Mouse (Mus musculus) bone marrow macrophage, adult 2 months (primary cell): ENCODE data around the gene Ifrd2. TPM values are rescaled to one million over a fixed set of nuclear protein-coding genes. Genes with fewer than 3 reads are reported as not detected.

ENCODE experiments used
- H3K27ac ChIP-seq: 2 replicates; pipeline ENCODE4 v1.5.1; 2012; ENCODE audit warnings: low read depth, low read length; ENCODE audit not compliant: insufficient read depth
- H3K4me1 ChIP-seq: 2 replicates; pipeline ENCODE4 v1.6.1; 2012; ENCODE audit warnings: low read length; ENCODE audit not compliant: control insufficient read depth, insufficient read depth
- H3K4me3 ChIP-seq: 2 replicates; pipeline ENCODE4 v1.5.1; 2012; ENCODE audit warnings: mild to moderate bottlenecking, low read length, moderate library complexity; ENCODE audit not compliant: insufficient read depth
- CTCF ChIP-seq: IDR thresholded peaks from 2 replicates; pipeline ENCODE4 v1.5.1; 2012; ENCODE audit warnings: low read depth, mild to moderate bottlenecking, low read length, moderate library complexity
- POLR2A ChIP-seq: IDR thresholded peaks from 2 replicates; pipeline ENCODE4 v1.6.1; 2012; ENCODE audit warnings: mild to moderate bottlenecking, low read depth, low read length, borderline replicate concordance
- polyA plus RNA-seq: library from polyadenylated mRNA; stranded (reverse); fragments of >200 nt; gene quantifications from 2 replicates; pipeline ENCODE4 v1.2.4, GENCODE M21; 2012; ENCODE audit not compliant: missing spikeins, insufficient read depth, insufficient read length

The Ifrd2 gene
- polyA plus RNA-seq = 8.2 and 8.6 TPM in 2 replicates

DNA sequence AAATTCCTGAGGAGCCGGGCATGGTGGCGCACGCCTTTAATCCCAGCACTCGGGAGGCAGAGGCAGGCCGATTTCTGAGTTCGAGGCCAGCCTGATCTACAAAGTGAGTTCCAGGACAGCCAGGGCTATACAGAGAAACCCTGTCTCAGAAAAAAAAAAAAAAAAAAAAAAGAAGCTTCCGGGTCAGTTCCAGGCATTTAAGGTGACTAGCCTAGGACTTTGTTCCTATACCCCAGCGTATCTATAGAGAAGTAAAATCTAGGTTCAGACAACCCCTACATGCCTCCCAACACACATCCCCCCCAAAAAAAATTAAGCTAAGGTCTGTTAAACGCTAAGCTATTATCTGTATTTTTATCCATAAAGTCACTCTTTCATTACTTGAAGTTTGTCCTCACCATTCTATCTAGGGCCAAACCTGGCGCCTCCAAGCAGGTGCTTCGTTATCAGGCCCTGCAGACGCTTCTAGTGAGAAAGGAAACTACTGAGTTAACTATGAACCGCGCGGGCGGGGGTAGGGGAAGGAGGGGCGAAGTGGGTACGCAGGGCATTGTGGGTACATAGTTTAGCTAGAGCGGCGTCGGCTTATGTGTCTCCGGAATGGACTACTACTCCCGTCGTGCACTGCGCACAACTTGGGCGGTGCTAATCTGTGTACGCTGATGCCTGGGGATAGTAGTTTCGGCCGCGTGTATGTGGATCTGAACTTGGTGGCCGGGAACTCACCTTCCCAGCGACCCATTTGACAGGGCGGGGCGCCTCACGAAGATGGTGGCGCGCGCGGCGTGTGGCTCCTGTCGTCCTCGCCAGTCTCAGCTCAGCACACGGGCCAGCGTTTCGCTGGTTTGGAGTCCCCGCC is at the start of gene Ifrd2:
Gene Ifrd2, plus strand, starts transcription at position 669 of the 859 bp plus-strand sequence.
- Histone ChIP-seq H3K27ac (peak within 1 kb of the TSS; percentile 54), H3K4me1 (peaks cover 14% of the 10 kb centered on the region), H3K4me3 (peak within 1 kb of the TSS; percentile 79)
- TF ChIP-seq CTCF = no peak
- no peak for TF ChIP-seq POLR2A

DNA sequence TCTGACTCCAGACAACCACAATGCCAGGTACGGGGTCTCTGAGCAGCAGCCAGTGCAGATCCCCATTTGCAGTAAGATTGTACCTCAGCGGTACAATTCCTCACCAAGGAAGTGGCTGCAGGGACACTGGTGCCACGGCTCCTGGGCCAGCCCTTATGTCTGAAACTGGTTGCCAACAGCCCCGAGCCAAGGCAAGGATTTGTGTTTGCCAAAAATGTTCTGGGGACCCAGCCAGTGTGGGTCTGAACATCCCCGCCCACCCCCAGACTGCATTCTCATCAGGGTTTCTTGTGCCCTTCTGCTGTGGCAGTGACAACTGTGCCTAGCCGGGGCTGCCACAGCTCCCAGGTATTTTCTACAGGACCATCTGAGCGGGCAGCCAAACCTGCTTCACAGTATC is 49.2 kb upstream of the Ifrd2 start:
- peaks cover 17% of the 10 kb centered on the region for H3K4me1 ChIP-seq
- TF ChIP-seq CTCF (no peak), POLR2A (no peak)

DNA sequence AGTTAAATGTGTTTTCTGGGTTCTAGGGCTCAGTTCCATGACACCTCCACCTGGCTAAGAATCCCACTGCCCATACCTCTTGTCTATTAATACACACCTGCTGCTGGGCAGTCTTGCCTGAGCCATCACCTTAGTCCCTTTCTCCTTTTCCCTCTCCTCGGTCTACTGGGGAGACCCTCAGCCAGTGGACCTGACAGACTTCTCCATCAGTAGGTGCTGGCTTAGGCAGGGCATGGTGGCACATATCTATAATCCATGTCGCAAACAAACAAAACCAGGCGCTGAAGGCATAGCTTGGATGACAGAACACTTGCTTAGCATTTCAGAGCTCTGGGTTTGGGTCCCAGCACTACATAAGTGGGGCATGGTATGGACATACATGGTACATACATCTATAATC is 48.7 kb upstream of the Ifrd2 start:
- Histone ChIP-seq H3K4me3 (no peak overlapping the region), H3K27ac (no peak overlapping the region), H3K4me1 (peaks cover 17% of the 10 kb centered on the region)
- no peak for TF ChIP-seq CTCF
- TF ChIP-seq POLR2A = no peak

More for the DNA sequence above, 49.2 kb upstream of the Ifrd2 start:
- H3K4me3 ChIP-seq = no peak overlapping the region
- H3K27ac ChIP-seq = no peak overlapping the region

DNA sequence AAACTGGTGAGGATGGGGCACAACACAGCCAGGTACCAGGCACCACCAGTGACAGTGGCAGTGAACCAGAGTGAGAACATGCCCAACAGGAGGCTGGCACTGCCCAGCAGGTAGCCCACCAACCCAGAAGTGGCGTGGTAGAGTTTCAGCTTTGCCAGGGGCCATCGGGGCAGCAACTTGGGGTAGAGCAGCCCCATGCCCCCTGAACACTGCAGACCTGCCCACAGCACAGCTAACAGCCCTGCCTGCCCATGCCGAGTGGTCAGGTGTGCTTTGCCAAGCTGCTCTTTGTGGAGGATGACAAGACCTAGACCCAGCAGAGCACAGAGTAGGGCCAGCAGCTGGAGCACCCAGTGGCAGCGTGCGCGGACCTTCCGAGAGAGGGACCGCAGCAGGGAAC is 47.5 kb upstream of the Ifrd2 start:
- Histone ChIP-seq H3K4me1 (peaks cover 17% of the 10 kb centered on the region), H3K4me3 (no peak overlapping the region), H3K27ac (no peak overlapping the region)
- no peak for TF ChIP-seq POLR2A

DNA sequence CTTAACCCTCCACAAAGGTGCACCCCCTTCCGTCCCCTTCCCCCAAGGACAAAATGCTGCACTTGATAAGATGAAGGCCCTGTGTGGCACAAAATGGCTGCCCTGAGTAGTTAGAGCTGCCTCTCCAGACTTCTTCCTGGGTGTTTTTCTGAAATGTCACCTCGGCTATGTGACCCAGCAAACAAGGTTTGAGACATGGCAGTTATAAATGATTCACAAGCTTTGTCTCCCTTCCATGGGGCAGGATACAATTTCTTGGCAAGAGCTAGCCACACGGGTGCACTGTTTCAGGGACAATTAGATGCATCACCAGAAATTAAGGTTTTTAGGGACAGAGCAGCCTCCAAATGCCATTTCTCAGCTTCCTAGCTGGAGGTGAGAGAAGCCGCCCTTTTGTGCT is 47.0 kb upstream of the Ifrd2 start:
- Histone ChIP-seq H3K4me3 (no peak overlapping the region), H3K27ac (no peak overlapping the region), H3K4me1 (peaks cover 17% of the 10 kb centered on the region)
- TF ChIP-seq POLR2A (no peak), CTCF (no peak)

DNA sequence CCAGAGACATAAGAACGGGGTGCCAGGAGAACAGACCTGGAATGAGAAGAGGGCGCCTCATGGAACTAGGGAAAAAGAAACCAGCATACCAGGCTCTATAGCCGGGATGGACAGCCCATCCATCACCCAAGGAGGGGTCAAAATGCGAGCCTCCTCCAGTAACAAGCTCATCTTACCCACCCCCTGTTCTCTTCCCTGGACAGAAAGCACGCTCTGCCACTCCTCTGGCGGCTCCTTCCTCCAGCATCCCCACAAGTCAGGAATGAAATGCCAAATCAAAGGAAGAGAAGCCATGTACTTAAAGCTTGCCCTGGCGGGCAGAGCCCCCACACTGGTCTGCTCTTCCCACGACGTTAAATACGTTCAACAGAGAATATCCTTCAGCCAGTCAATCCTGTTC is 46.4 kb upstream of the Ifrd2 start:
- Histone ChIP-seq H3K27ac (no peak overlapping the region), H3K4me1 (peaks cover 15% of the 10 kb centered on the region), H3K4me3 (peak overlapping the region; percentile 67)
- no peak for TF ChIP-seq CTCF
- TF ChIP-seq POLR2A = no peak

DNA sequence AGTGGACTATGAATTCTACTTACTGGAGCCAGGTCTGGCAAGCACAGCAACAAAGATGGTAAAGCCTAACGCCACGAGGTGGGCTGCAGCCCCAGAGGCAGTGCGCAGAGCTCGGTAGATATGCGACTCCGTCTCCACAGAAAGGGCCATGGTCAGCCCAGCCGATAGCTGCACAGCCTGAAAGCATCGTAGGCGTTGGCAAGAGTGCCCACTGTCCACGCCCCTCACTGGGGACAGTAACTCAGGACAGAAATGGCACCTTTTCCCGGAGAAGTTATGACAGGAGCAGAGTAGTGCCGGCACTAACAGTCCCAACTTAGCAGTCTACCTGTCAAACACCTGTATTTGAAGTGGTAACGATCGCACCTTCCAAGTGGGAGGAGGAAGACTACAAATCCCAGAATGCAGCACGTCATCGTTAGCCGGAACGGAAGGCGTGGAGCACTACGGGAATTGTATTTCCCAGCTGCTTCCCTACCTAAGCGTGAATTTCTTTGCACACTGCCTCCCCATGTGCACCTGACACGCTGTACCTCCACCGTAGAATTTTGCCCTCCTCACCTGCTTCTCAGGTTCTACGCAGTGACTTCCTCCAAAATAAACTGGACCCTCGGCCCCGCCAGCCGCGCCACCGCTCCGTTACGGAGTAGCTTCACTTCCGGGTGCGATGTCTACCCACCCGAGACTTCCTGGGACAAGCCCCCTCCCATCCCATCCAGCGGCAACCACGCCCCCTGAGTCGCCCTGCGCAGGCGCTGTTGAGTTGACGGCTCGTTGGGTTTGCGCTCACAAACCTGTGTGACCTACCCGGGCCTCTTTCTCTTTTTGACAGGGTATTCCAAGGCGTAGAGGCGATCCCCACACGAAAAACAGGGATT is 45.7 kb upstream of the Ifrd2 start, which contains the start of the genes Cyb561d2 and Nprl2:
Gene Cyb561d2, minus strand, starts transcription at position 720 of the 878 bp plus-strand sequence.
Gene Nprl2, plus strand, starts transcription at position 753 of the 878 bp plus-strand sequence.
- H3K4me3 ChIP-seq = peak within 1 kb of the TSS; percentile 67
- H3K4me1 ChIP-seq = peaks cover 11% of the 10 kb centered on the region
- no peak for TF ChIP-seq CTCF
- TF ChIP-seq POLR2A = peak; percentile 80
- peak within 1 kb of the TSS; percentile 32 for H3K27ac ChIP-seq

DNA sequence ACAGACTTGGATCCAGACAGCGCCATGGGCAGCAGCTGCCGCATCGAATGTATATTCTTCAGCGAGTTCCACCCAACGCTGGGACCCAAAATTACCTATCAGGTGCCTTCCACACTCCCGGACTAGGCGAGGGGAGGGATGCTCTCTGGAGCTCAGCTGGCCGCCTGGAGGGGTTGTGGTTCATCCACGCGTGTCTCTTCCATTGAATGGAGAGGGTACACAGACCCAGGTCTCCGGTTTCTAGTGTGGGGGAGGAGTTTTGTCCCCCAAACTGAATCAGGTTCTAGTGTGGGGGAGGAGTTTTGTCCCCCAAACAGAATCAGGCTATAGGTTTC is 45.1 kb upstream of the Ifrd2 start:
- peaks cover 10% of the 10 kb centered on the region for H3K4me1 ChIP-seq
- no peak for TF ChIP-seq POLR2A
- TF ChIP-seq CTCF = no peak
- peak overlapping the region; percentile 67 for H3K4me3 ChIP-seq

DNA sequence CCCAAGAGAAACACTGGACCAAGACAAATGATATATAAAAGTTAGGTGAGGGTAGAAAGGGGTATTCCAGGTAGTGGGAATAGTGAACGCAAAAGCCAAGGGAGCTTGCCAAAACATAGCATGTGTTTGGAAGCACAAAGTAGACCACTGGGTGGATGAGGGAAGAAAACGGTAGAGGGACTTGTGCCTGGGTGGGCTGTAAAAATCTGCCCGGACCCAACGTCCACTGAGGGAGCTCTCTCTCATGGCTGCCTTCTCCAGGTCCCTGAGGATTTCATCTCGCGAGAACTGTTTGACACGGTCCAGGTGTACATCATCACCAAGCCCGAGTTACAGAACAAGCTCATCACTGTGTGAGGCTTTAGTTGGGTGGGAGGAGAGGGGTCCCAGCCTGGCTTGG is 44.7 kb upstream of the Ifrd2 start:
- H3K4me1 ChIP-seq = peaks cover 14% of the 10 kb centered on the region
- TF ChIP-seq POLR2A (no peak), CTCF (no peak)
- no peak overlapping the region for H3K27ac ChIP-seq
- H3K4me3 ChIP-seq = peak overlapping the region; percentile 67

More for the DNA sequence above, 45.1 kb upstream of the Ifrd2 start:
- no peak overlapping the region for H3K27ac ChIP-seq

DNA sequence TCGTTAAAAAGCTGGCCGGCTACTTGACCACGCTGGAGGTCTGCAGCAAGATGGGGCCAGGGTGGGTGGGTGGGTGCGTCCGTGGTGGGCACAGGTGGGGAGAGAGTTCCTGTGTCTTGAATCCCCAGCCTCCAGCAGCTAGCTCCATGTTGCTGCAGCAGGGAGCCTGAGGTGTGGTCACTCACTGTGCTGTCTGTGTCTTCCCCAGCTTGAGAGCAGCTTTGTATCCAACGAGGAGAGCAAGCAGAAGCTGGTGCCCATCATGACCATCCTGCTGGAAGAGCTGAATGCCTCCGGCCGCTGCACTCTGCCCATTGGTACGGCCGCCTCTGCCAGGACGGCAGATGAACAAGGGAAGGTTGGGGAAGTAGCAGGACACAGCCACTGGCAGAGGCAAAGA is 44.1 kb upstream of the Ifrd2 start:
- Histone ChIP-seq H3K4me1 (peaks cover 19% of the 10 kb centered on the region), H3K27ac (no peak overlapping the region), H3K4me3 (no peak overlapping the region)
- TF ChIP-seq POLR2A (no peak), CTCF (no peak)

DNA sequence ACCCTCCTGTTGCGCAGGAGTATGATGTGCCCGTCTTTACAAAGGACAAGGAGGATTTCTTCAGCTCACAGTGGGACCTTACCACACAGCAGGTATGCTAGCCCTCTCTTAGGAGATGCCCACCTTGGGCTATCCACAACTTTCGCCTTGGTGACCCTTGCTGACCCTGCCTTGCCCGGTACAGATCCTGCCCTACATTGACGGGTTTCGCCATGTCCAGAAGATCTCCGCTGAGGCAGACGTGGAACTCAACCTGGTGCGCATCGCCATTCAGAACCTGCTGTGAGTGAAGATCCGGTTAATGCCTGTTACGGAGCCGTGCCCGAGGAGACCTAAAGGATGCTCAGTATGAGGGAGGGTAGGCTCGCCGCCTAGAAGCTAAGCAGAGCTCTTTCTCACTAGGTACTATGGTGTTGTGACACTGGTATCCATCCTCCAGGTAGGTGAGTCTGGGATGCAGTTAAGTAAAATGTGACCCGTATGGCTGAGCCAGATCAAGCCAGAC is 43.2 kb upstream of the Ifrd2 start:
- H3K27ac ChIP-seq = no peak overlapping the region
- H3K4me3 ChIP-seq = no peak overlapping the region
- TF ChIP-seq POLR2A (no peak), CTCF (no peak)
- peaks cover 23% of the 10 kb centered on the region for H3K4me1 ChIP-seq
